Mouse (Mus musculus) erythroblast, embryonic 14.5 days (primary cell): ENCODE data around the gene Cyp4f40.
"Not testable (repeated sequence)": the region's sequence is repeated elsewhere in the genome, so short reads cannot be mapped to it uniquely, and the experiment has no call there.

Source experiments
- GATA1 ChIP-seq: IDR thresholded peaks from 2 replicates; pipeline ENCODE4 v1.6.1; 2012; ENCODE audit warnings: low read length, inconsistent platforms, mixed read lengths
- TAL1 ChIP-seq: IDR thresholded peaks from 3 replicates; pipeline ENCODE4 v1.6.1; 2012; ENCODE audit warnings: low read length, inconsistent platforms, mixed read lengths

- not testable (repeated sequence) for TF ChIP-seq GATA1, TAL1
Measured at GRCm38 (mm10) chr17:32710541-32710940, 51.8 kb downstream of the Cyp4f40 start.
